Mouse (Mus musculus): ENCODE measurements around the gene Olfr47. TPM values are rescaled to one million over a fixed set of nuclear protein-coding genes. Genes with fewer than 3 reads are reported as not detected.
A peak's percentile ranks its signal among the peaks of the same experiment; 100 is the strongest.
"Not testable (repeated sequence)": the region's sequence is repeated elsewhere in the genome, so short reads cannot be mapped to it uniquely, and the experiment has no call there.

Gene Olfr47
- total RNA-seq (2014; fragmentation: Nextera tagmentation) (not detected in 2 replicates), total RNA-seq (2017) (not detected in 2 replicates)

DNA sequence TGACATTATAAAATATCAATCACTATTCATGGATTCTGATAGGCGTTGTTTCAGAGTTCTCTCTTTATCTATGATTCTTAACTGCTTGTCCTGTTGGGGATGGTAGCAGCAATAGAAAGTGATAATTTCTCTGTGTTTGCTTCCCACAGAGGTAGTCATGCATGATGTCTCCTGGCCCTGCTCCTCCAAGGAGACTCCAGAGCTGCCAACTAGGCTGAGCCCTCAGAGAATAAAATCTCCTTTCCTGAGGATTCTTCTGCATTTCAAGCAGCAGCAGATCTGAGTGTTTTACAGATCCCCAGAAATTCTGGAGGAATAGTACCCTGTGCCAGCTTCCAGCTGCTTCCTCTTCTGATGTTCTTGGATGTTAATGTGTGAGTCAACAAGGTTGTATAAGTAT, at the start of gene Olfr47:
Gene Olfr47, plus strand, starts transcription at position 275 of the 400 bp plus-strand sequence.
- not testable (repeated sequence) for ATAC-seq (replicated peaks; ENCODE audit: poor library complexity, severe bottlenecking)

DNA sequence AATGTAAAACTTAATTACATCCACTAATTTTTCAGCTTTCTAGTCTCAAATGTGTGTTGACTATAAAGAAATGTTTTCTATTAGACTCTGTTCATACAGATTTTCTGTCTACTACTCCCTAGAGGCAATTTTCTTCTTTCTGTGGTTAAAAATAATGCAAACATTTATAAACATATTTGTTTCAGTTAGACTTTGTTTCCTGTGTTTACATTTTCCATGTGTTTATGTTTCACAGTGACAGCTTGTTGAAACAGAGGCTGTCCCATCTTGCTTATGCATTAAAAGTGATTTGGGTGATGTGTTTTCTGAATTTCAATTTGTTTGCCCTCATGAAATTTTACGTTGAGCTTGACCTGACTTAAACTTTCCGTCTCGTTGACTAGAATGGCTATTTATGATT, 40.3 kb upstream of the Olfr47 start:
- no peak for ATAC-seq (replicated peaks; ENCODE audit: poor library complexity, severe bottlenecking)

DNA sequence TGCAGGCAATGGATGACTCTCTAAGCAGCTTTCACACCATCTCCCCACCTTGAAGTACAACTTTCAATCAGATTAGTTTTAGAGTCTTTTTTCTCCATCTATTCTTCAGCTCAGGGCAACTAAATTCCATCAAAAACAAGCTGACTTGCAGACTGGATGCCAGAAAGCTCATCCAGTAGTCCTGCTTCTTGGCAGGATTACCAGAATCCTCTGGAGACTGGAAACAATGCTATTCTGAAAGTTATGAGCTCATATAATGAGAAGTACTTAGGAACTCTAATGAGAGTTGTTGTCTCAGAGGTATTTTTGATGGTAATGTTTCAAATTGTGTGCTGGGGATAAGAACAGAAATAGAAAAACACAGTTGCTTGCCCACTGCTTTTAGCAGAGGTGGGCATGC, 34.5 kb upstream of the Olfr47 start, which contains the start of gene Olfr435:
Gene Olfr435, plus strand, starts transcription at position 366 of the 400 bp plus-strand sequence.
- no peak for ATAC-seq (replicated peaks; ENCODE audit: poor library complexity, severe bottlenecking)

DNA sequence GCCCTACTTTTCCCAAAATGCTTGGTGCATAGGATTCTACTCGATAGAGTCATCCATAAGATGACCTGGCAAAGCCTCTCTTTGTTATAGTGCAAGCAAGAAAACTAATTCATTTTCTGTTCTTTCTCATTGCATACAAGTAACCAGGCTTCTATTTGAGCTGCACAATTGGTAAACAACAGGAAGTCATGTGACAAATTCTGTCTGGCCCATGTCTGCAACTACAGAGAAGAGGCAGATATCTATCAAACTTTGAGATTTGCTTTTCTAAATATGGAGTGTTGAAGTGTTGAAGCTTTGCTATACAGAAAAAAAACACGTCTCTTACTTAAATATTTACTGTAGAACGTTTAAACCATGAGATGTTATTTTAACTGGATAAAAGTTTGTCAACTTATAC, 33.2 kb upstream of the Olfr47 start:
- no peak for ATAC-seq (replicated peaks; ENCODE audit: poor library complexity, severe bottlenecking)

DNA sequence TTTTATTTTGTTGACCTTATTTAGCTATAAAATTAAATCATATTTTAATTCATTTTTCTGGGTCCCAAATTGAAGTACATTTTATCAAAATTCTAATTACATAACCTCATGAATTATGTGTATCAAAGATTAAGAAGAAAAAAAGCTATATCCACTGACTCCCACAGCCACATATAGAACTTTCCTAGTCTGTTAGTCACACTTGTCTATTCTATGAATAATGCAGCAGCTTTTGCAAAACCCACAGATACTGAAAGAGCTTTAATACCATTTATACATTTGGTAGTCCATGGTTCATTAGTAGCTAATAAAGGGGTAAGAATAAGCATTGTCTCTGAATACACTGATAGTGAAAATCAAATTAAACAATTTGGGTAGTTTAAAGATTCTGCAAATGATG, 28.5 kb upstream of the Olfr47 start:
- ATAC-seq (replicated peaks; ENCODE audit: poor library complexity, severe bottlenecking): no peak

DNA sequence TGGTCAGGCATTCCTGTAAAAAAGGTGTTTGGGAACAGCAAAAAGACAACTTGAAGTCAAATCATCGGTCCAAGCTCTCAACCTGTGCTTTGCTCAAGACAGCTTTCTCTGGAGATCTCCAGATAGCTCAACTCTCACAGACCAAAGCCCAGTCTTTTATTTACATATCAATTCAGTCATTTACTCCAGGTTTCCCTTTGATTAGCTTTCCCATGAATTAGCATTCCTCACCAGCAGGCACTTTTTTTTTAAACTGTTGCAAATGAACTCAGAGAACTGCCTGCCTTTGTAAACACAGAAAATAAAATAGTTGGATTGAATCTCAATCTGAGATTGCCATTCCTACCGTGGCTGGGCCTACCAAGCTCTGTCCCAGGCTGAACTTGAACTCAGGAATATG, 26.0 kb upstream of the Olfr47 start:
- no peak for ATAC-seq (replicated peaks; ENCODE audit: poor library complexity, severe bottlenecking)

DNA sequence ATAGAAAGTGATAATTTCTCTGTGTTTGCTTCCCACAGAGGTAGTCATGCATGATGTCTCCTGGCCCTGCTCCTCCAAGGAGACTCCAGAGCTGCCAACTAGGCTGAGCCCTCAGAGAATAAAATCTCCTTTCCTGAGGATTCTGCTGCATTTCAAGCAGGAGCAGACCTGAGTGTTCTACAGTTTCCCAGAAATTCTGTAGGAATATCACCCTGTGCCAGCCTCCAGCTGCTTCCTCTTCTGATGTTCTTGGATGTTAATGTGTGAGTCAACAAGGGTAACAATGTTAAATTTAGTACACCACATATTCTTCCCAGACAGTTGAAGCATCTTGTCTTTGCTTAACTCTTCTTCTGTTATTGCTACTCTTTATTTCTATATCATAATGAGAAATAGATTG, 18.5 kb upstream of the Olfr47 start, which contains the start of gene Olfr434:
Gene Olfr434, plus strand, starts transcription at position 149 of the 400 bp plus-strand sequence.
- ATAC-seq (replicated peaks; ENCODE audit: poor library complexity, severe bottlenecking): not testable (repeated sequence)

DNA sequence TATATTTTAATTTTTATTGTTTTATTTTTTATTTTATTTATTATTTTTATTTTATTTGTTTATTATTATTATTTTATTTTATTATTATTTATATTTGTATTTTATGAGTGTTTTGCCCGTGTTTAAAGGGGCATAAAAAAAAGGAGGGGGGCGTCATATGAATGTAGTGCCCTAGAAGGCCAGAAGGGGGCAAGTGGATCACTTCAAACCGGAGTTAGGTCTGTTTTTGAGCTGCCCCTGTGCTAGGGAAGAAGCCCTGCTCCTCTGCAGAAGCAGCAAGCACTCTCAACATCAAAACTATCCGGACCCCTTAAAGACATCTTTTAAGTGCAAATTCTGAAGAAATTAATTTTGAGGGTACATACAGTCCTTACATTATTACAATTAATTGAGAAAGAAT, 10.7 kb downstream of the Olfr47 start:
- peak; percentile 75 for ATAC-seq (replicated peaks; ENCODE audit: poor library complexity, severe bottlenecking)

DNA sequence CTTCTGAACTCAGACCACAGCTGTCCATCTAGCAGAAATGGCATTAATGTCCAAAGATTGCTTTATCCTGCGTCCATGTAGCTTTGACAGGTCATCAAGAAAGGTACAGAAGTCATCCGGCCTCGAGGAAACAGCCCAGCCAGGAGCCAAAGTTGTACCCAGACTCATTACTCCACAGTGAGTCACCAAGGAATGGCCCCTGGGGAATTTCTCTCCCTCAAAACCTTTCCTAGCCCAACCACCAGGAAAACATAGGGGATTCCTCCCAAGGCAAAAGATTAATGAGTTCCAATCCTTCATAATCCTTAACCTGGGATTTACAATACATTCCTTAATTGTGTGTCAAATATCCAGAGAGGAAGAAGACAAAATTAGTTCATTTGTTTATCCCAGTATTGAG, 16.1 kb downstream of the Olfr47 start:
- ATAC-seq (replicated peaks; ENCODE audit: poor library complexity, severe bottlenecking): no peak

DNA sequence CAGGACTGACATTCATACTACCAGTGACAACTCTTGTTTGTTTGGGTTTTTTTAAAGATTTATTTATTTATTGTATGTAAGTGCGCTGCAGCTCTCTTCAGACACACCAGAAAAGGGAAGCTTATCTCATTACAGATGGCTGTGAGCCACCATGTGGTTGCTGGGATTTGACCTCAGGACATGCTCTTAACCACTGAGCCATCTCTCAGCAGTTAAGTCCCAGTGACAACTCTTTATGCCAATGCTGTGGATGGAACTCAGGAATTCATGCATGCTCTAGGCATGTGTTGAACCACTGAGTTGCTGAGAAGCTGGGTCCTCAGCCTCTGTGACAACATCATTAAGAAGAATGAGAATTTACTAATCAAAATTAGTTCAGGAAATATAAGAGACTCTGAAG, 21.7 kb downstream of the Olfr47 start:
- 0 out of 2 replicates have a peak, but pooled peaks have one; percentile 14 for ATAC-seq (replicated peaks; ENCODE audit: poor library complexity, severe bottlenecking)

DNA sequence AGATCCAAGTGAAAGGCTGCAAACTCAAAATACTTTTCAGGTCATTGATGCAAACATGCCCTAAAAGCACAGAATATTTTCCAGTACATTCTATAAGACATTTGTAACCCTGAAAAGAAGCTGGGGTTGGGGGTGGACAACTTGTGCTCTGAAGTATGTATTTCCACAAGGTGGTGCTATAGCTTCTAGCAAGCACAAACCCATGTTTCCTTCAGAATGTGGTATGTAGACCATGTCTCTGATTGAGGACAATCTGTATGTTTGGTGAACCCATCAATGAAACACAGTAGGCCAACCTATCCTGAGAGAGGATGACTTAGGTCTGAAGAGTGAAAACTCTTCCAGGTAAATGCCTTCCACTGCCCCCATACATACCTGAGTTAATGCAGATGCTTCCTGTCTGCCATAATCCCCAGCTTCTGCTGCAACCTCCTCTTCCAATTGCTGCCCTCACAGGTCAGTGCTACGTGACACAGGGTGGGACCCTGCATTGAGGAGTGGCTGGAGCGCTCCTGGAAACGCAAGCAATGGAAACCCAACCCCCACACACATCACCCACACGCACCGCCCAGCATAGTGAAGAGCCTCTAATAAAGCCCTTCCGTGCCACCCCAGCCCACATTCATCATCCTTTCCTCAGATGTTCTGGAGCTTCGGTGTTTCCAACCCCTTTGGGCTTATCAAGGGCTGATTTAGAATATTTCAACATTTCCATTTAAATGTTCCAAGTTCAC, 23.0 kb downstream of the Olfr47 start:
- peak; percentile 62 for ATAC-seq (replicated peaks; ENCODE audit: poor library complexity, severe bottlenecking)

DNA sequence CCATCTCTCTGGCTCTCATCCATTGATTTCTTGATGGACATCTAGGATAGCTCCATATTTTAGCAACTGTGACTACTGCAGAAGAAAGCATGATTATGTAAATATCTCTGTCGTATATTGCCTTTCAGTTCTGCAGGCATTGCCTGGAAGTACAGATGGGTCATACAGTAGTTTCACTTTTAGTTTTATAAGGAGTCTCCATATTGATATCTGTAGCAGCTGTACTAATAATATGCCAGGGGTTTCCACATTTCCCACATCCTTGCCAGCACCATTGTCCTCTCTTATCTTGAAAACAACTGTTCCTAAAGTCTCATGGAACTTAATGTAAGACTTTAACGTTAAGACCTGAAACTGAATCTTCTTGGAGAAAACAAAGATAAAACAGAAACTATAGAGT, 29.4 kb downstream of the Olfr47 start:
- peak; percentile 39; the same call in 1 of the 2 replicates for ATAC-seq (replicated peaks; ENCODE audit: poor library complexity, severe bottlenecking)

DNA sequence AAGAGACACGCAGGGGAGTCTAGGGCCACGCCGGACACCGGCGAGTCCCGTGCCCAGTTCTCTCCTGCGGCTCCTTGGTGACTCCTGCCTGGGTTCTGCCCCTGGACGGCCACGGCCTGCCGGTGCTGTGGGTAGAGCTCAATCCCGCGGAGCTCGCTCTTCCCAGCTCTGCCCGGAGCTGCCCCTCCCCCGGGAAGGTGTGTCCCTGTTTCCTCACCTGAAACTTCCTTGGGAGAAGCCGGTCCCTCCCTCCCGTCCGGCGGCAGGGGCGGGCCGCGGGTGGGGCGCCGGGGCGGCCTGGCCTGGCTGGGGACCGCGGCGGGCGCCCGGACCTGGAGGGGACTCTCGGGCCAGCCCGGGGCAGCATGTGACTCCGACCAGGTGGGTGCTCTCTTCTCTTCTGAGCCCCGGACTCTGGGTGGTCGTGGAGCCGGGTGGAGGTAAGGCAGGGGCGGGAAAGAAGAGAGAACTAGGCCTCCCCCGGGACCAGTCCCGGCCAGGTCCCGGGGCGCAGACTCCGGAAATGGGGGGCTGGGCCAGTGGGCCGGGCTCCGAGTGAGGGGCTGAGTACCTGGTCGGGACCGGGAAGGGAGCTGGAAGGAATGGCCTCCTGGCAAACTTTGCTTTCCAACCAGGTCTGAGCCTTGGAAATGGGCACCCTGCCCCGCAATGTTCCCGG, 34.2 kb downstream of the Olfr47 start, which contains the start of gene Arhgef5:
Gene Arhgef5, plus strand, starts transcription at position 220 of the 679 bp plus-strand sequence.
- peak; percentile 53 for ATAC-seq (replicated peaks; ENCODE audit: poor library complexity, severe bottlenecking)

DNA sequence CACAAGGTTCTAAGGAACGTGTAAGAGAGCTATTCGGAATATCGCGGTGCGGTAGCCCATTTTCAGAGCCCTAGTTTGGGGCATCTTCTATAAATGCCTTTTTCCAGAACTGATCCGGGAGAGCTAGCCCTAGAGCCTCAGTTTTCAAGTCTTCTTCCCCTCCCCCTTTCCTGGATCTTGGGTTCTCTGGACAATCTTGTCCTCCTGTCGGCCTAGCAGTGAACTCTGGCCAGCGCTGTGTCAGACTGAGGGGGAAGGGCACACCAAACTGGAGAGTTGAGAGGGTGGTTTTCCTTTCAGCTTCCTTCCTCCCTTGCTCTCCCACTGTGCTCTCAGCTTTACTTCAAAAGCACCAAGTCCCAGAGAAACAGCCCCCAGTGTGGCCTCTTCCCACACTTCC, 35.0 kb downstream of the Olfr47 start:
- peak; percentile 65 for ATAC-seq (replicated peaks; ENCODE audit: poor library complexity, severe bottlenecking)

DNA sequence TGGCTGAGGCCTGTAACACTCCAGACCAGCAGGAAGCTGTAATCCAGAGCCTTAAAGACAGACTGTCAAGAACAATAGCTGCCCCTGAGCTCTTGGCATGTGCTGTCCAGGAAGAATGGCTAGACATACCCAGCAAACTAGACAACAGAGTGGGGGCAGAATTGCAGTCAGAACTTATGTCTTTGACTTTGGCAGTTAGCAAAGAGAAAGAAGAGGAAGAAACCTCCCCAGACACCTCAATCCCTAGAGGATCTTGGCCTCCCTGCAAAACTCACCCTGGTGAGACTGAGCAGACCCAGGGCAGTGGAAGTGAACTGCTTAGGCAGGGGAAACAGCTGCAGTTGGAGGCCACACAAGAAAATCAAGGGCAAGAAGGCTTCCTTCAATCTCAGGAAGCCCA, 41.3 kb downstream of the Olfr47 start:
- ATAC-seq (replicated peaks; ENCODE audit: poor library complexity, severe bottlenecking): no peak

DNA sequence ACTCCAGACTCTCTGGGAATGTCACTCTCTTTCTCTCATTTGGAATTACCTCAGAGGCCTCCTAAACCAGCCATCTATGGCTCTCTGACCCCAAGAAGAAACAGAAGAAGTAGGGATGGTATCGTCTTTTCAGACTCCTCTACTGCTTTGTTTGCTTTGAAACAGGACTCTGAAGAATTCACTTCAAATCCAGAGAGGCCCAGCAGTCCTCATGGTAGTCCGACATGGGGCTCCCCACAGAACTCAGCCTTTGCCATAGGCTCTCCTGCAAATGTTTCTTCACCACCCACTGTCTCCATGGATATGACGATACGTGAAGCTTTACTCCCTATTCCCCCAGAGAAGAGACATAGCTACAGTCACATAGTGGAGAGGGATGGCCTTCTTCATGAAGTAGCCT, 42.8 kb downstream of the Olfr47 start:
- no peak for ATAC-seq (replicated peaks; ENCODE audit: poor library complexity, severe bottlenecking)

DNA sequence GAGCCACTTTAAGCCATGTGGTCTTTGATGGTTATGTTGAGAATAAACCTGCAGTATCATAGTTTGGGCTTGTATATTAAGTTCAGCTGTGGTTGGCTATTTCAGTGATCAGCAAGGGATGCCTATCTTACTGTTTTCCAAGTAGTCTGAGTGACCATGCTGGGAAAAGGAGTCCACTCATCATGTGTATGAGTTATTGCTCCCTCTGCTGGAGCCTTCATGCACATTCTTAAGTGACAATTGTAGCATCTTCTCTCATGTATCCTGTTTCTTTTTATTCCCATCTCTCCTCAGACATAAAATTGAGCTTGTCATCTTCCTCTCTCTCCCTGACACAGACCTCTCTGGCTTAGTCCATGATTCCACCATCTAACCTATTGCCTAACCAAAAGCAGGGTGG, 46.9 kb downstream of the Olfr47 start:
- peak; percentile 44 for ATAC-seq (replicated peaks; ENCODE audit: poor library complexity, severe bottlenecking)

DNA sequence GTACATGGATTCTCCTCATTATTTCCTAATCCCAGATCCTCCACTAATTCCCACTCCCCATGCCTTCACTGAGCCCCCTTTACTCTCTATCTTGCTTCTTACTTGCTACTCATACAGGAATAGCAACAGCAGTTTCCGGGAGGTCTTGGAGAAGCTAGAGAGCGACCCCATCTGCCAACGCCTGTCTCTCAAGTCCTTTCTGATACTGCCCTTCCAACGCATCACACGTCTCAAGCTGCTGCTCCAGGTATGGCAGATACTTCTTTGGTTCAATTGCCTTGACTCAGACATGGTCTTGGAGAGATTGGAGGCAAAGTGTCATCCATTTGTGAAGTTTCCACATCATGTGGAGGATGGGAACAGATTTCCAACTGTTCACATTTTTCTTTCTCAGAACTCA, 49.2 kb downstream of the Olfr47 start:
- ATAC-seq (replicated peaks; ENCODE audit: poor library complexity, severe bottlenecking): no peak

Data from granulocyte monocyte progenitor cell, adult 5-6 weeks (primary cell).